Mouse (Mus musculus) CH12F3 (cell line): ENCODE data around the gene Lekr1.
"Not testable (repeated sequence)": the region's sequence is repeated elsewhere in the genome, so short reads cannot be mapped to it uniquely, and the experiment has no call there.

ENCODE experiments used
- in situ Hi-C: fragments of 300-500 bp; cut with MboI; formaldehyde crosslinking; loops from 2 replicates; pipeline ENCODE4 v1.14.3; 2020; ENCODE audit warnings: low sequenced_read_pairs

Lekr1 gene

GRCm38 (mm10) chr3:65764511-65765508, 98.8 kb downstream of the Lekr1 start:
- in situ Hi-C loops, result no loop called here

GRCm38 (mm10) chr3:65766387-65766786, 100.4 kb downstream of the Lekr1 start:
- in situ Hi-C loops, result no loop called here

- in situ Hi-C loops, result no loop called here
Observed at GRCm38 (mm10) chr3:65767202-65767862, 101.3 kb downstream of the Lekr1 start.

DNA sequence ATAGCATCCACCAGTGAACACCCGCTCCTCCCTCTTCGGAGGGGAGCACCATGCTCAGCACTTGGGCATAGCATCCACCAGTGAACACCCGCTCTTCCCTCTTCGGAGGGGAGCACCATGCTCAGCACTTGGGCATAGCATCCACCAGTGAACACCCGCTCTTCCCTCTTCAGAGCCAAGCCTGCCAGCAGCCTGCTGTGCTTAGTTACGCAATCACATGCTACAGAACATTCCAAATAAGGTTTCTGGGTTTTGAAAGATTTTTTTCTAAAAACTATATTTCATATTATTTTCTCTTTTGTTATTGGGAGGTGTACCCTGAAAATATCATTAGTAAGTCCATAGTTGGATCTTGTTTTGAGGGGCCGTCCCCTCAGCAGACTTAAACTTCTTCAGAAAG, 103.6 kb downstream of the Lekr1 start:
- in situ Hi-C loops, result not testable (repeated sequence)

GRCm38 (mm10) chr3:65773910-65774309, 107.9 kb downstream of the Lekr1 start:
- in situ Hi-C loops, result no loop called here

GRCm38 (mm10) chr3:65775096-65775495, 109.1 kb downstream of the Lekr1 start:
- in situ Hi-C loops, result no loop called here

- in situ Hi-C loops, result no loop called here
Observed at GRCm38 (mm10) chr3:65782246-65782645, 116.2 kb downstream of the Lekr1 start.

DNA sequence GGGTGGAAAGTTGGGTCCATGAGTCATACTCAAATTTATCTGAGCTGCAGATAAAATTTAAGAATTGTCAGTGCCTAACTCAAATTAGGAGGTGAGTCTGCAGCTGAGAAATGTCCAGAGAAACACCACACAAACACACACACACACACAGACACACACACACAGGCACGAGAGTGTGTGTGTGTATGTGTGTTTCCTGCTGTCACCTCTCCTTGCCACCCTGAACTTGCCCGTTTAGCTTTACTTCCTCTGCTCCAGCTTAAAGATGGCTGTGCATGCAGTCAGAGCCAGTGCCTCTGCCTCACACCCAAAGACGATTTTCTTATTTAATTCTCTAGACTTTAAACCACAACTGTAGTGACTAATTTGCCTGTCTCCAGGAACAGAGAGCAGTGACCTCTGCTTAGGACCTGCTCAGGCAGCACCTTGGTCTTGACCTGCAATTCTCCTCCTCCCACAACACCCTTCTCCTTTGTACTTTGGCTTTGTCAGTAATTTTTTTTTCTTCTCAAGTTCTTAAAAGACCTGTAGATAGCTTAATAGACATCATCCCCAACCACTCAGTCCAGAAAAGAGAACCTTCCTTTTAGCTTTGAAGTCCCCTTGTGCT, 124.2 kb downstream of the Lekr1 start:
- in situ Hi-C loops, result no loop called here

GRCm38 (mm10) chr3:65793561-65793960, 127.5 kb downstream of the Lekr1 start:
- in situ Hi-C loops, result no loop called here

- in situ Hi-C loops, result no loop called here
Observed at GRCm38 (mm10) chr3:65794711-65795110, 128.7 kb downstream of the Lekr1 start.

DNA sequence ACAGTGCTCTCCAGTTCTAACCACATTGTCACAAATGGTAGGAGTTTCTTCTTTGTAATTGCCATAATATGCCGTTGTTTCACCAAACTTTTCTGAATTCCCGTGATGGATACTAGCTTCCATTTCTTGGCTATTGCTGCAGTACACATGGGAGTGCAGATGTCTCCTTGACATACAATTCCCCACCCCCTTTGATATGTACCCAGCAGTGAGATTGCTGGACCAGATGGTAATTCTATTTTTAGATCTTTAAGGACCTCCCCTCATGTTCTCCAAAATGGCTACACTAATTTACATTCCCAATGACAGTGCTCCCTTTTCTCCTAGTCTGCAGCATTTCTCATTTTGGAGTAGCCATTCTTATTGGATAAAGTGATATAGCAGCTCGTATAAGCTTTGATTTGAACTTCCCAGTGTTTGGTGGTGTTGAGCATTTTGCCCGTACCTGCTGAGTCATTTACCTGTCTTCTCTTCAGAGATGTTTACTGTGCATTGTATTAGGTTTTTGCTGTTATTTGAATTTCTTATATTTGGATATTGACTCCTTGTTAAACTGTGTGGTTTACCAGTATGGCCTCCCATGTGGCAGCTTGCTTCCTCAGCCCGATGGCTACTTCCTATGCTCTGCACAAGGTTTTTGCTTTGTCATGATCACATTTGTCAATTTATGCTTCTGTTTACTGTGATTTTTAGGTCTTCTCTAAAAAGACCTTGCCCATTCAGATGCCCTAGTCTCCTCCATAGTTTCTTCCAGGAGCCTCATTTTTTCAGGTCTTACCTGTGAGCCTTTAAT, 131.5 kb downstream of the Lekr1 start:
- in situ Hi-C loops, result no loop called here

- in situ Hi-C loops, result no loop called here
Observed at GRCm38 (mm10) chr3:65800962-65801361, 134.9 kb downstream of the Lekr1 start.

GRCm38 (mm10) chr3:65802185-65802584, 136.2 kb downstream of the Lekr1 start:
- in situ Hi-C loops, result no loop called here

GRCm38 (mm10) chr3:65802868-65803267, 136.8 kb downstream of the Lekr1 start:
- in situ Hi-C loops, result no loop called here

DNA sequence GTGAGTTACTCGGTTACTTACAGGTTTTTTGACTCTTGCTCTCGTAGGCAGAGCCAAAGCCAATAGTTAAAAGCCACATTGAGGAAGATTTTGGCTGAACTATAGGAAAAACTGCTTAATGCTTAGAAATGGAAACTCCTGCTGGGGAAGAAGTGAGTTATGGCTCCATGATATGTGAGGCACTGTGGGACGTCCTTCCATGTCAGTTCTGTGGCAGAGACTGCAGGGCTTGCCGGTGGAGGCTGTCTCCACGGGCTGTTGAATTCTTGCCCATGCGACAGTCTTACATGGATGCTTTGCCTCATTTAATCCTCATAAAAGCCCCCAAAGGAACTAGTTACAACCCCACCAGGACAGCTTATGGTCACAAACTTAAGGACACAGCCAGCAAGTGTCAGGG, 148.9 kb downstream of the Lekr1 start:
- in situ Hi-C loops, result no loop called here

- in situ Hi-C loops, result no loop called here
Observed at GRCm38 (mm10) chr3:65816012-65816411, 150.0 kb downstream of the Lekr1 start.

DNA sequence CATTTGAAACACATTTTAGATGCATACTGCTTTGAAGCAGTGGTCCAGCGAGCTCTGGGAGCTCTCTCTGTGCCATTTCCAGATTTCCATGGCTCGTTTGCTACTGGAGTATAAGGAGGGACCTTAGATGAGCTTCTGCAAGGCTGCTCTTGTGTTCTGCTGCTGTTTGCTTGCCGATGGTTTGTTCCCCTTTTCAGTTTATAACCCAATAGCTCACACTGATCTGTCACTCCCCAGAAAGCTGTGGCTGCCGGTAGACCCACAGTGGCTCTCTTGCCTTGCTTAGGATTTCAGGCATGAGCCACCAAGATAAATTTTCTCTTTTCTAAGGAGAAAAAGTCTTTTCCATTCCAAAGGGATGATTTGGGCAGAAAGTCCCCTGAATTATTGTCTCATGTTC, 152.6 kb downstream of the Lekr1 start:
- in situ Hi-C loops, result no loop called here

GRCm38 (mm10) chr3:65819841-65820240, 153.8 kb downstream of the Lekr1 start:
- in situ Hi-C loops, result no loop called here

DNA sequence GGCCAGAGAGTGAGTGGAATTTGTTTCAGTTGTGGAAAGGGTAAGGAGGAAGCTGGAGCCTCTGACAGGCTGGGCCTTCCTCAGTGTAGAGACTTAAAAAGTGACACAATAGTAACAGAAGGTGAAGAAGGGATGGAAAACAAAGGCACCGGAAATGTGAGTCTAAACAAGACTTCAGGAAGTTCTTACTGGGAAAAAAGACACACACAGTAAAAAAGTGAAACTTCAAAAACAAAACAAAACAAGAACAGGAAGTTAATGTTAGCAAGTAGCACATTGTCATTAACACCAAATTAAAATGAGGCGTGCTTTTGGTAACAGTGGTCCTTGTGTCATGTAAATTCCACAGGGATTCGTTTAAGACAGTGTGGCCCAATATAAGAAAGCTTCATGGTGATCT, 158.9 kb downstream of the Lekr1 start:
- in situ Hi-C loops, result no loop called here

DNA sequence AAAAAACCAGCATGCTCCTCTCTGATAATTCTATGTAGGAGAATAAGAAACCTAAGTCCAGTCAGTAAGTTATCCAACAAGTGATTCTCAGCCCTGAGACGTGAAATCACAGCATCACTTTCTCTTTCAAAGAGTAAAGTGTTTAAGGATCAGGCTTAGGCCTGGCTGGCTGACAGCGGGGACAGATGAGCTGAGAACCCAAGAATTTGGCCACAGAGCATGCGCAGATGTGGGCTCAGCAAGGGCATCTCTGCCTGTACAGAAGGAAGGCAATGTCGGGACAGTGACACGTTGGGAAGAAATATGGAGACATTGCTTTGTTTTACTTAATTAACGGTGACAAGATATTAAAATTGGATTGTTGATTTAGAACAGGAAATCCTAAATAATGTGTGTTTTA, 160.7 kb downstream of the Lekr1 start:
- in situ Hi-C loops, result no loop called here

DNA sequence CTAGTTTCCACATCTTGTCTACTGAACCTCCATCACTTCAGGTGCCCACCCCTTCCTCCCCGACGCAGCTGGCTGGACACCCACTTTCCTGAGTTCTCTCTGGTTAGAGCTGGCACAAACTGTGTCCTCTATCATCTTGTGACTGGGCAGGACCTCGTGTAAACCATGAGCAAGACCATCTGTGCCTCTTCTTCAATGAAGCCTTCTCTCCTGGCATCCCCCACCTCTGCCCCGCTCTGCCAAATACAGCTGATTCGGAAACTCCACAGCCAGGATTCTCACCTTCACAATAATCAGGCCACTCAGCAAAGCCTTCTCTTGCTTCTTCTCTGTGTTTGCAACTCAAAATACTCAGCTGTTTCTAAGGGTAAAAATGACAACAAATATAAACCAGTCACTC, 161.4 kb downstream of the Lekr1 start:
- in situ Hi-C loops, result no loop called here
